Mouse (Mus musculus) embryo, embryonic 10.5 days (tissue): Measurements from ENCODE around the gene Zfp322a.
A peak's percentile ranks its signal among the peaks of the same experiment; 100 is the strongest.

Experiments used
- DNase-seq: peaks from one replicate; pipeline ENCODE4 v3.0.0-alpha.2; 2015; ENCODE audit warnings: low spot score

Zfp322a gene

GRCm38 (mm10) chr13:23317305-23317889, 51.6 kb downstream of the Zfp322a start:
- peak; percentile 90 for DNase-seq

GRCm38 (mm10) chr13:23312909-23313669, 55.9 kb downstream of the Zfp322a start:
- DNase-seq = peak; percentile 72

- peak; percentile 60 for DNase-seq
Observed at GRCm38 (mm10) chr13:23310036-23310435, 59.0 kb downstream of the Zfp322a start.

- peak; percentile 70 for DNase-seq
Observed at GRCm38 (mm10) chr13:23309495-23310011, 59.5 kb downstream of the Zfp322a start.

- peak; percentile 88 for DNase-seq
Observed at GRCm38 (mm10) chr13:23308639-23309307, 60.2 kb downstream of the Zfp322a start.

GRCm38 (mm10) chr13:23307069-23307814, 61.8 kb downstream of the Zfp322a start:
- DNase-seq = peak; percentile 94

- DNase-seq = no peak
Observed at GRCm38 (mm10) chr13:23306707-23307068, 62.3 kb downstream of the Zfp322a start.
